Mouse (Mus musculus): ENCODE data around the gene Izumo1r.

Gene Izumo1r

DNA sequence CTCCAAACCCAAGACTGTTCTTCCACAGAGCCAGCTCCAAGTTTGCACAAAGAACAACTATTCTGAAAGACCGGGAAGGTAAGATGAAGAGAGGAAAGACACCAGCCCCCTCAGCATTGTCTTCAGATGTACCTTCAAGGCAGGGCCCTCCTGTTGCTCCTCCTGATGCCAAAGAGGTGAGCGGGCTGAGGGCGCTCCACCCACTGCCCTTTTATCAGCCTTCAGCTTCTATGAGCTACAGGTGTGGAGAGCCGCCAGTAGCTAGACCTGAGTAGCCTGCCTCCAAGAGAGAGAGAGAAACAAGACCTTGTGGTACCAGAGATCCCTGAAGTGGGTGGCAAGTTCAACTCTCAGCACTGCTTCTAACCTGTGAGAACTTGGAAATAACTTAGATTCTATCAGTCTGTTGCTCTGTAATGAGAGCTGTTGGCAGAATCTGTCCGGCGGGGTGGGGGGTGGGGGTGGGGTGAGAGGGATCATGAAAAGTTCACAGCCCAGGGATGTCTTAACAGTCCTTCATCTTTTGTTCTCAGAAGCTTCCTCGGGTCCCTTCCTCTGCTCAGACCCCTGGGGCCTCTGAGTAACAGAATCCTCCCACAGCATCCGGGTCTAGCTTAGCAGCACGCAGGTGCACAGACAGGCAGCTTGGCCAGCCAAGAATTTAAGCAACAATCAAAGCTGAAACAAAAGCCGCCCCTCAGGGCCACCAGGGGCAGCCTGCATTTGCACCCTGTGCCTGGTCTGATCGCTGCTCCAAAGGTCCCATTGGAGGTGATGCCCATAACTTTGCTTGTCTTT is at the start of gene Izumo1r:
Gene Izumo1r (minus strand): TSS at position 369 of the 798 bp plus-strand sequence.
- no peak for DNase-seq (ENCODE audit: low read depth)

DNA sequence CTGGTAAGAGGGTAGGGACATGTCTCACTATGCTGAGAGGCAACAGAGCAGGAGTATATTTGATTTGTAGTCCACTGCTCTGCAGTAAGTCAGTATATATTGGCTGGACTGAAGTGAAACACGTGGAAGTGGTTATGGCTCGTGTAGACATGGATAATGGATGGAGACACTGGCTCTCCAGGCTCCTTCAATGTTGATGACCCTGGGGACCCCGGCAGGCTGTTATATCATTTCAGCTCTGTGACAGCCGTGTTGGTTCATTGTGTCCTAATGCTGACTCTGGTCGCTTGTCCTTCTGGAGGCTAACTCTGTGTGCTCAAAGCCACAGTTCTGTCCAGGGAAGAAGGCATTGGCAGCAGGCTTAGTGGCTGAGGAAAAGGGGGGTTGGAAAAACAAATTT is 47.3 kb upstream of the Izumo1r start:
- DNase-seq (ENCODE audit: low read depth): no peak

DNA sequence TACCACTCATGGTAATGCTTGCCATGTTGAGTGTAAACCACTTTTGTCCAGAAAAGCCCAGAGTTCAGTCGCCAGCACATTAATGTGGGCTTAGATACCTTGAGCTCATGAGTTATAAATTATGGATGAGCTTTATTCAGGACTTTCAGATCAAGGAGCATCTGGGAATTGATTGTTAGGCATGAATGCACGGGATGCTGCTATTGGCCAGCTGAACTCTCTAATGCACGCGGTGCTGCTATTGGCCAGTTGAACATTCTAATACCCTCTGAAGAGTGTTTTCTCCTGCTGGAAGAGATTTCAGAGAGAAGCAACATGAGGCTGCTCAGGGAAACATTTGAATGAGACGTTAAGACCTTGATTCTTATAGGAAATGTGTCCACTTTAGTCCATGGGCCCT is 45.1 kb upstream of the Izumo1r start:
- DNase-seq (ENCODE audit: low read depth): no peak

DNA sequence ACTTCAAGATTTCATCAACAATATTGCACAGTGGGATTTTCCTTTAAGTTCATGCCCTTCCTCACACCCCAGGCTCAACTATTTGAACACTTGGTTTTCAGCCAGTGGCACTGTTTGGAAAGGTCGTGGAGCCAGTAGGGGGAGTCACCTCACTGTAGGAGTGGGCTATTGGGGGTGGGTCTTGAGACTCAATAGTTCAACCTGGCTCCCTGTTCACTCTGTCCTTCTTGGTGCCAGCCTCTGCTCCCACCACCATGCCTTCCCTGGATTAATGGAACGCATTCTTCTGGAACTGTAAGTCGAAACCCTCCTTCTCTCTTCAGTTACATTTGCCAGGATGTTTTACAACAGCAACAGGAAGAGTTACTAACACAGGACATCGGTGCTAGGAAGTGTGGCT is 42.9 kb upstream of the Izumo1r start:
- no peak for DNase-seq (ENCODE audit: low read depth)

DNA sequence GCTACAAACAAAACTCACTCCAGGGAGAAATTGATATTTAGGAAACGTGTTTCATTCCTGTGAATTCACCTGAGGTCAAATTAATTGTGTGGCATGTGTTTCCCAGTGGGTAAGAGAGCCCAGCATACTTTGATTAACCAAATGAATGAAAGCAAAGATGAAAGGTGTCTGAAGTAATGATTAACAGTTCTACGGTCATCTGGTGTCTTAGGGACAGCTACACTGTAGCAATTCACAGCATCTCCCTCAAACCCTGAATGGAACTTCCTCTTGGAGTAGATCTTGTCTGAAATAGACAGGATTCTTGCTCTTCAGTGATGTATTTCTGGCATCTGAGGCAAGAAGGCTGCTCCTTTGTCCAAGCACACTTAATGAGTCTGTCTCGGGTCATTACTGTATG is 42.2 kb upstream of the Izumo1r start:
- no peak for DNase-seq (ENCODE audit: low read depth)

DNA sequence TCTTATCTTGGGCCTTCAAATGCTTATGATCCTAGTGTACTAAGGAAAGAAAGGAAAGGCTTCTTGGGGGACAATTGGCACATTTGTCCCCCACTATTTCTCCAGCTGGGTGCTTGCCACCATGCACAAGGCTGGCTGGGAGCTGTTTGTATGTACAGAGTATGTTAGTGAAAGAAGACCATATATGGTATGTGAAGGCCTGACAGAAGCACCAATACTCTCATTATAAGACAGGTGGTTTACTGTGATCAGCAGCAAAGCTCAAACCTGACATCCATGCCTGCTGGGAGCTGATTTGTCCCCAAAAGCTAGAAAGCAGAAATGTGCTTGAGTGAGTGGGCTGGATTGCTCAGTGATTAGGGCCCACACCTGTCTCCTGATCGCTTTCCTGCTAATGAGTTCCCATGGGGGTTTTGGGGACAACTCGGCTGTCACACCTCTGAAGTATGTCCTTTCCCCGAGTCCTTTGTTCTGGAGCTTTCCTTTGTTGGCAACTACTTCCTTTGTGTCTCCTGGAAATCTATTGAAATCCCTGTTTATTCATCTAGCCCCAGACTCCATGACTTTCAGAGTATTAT is 38.5 kb upstream of the Izumo1r start:
- DNase-seq (ENCODE audit: low read depth): no peak

DNA sequence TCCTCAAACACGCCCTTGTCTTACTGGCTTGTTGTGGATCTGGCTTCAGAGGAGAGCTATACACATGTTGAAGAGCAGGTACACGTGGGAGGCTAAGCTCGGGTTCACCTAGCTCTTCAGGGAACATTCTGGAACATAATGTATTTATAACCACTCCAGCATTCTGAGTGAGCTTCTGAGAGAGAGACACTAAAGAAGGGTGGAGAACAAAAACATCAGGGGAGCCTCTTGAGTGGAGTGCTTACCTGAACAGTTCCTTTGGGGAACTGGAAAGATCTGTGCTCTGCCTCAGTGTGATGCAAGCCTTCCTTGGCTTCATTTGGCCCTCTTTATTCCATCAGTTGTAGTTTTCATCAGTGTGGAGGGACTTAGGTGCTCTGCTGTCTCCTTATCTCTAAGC is 35.9 kb upstream of the Izumo1r start:
- no peak for DNase-seq (ENCODE audit: low read depth)

DNA sequence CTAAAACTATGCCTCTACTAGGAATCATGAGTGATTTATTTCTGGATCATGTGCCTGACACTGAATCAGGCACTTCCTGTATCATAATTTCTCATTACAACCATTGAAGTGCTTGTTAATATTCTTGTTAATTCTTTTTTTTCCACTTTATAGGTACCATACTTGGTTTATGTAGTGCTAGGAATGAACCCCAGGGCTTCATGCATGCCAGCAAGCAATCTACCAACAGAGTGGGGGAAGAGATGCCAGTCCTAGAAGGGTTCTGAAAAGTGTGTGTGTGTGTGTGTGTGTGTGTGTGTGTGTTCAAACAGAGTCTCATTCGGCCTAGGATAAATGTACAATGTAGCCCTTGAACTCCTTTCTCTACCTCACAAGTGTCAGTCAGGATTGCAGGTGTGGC is 33.6 kb upstream of the Izumo1r start:
- DNase-seq (ENCODE audit: low read depth): no peak

DNA sequence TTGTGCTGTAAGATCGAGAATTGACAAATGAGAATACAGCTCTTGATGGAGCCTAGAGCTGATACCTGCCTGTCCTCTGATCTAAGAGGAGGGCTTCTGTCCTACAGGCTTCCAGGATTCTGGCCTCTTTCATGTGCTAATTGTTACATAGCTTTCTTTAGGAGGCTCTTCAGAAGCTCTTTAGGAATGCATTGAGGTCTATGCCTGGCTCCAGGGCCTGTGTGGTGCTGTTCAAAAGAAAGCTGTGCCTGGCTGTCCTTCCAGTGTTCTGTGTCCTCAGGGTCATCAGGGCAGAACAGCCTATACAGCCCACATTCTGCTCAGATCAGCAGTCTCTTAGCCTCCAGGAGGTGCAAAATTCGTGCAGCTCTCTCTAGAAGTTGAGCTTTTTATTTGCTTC is 31.1 kb upstream of the Izumo1r start:
- DNase-seq (ENCODE audit: low read depth): no peak

DNA sequence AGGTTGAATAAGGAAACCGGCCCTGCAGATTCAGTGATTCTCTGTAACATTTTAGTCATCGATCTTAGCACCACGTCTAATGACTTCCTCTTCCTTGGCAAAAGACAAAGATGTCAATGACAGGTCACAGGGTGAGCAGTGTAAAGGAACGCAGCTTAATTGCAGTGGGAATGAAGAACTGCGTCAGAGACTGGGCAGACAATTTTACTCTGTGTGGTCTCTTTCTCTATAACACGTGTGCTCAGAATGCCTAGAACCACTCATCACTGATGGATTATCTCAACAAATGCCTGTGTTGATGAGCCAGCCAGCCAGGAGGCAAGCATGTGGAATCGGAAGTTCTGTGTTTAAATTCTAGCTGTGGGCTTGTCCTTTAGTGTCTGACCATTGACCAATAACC is 28.2 kb upstream of the Izumo1r start:
- no peak for DNase-seq (ENCODE audit: low read depth)

DNA sequence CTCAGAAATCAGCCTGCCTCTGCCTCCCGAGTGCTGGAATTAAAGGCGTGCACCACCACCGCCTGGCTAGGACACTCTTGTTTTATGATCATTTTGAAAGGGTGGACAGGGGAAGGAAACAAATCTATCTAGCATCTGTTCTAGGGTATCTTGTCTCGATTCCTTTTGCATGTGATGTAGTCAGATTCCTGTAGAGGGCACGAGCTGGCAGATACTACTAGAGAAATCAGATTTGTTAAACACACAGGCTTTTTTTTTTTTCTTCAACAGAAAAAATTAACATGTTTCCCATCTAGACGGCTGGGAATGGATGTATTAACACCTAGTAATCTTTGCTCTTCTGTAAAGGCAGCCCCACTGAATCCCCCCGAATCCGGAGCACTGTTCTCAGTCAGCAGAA is 27.5 kb upstream of the Izumo1r start:
- DNase-seq (ENCODE audit: low read depth): no peak

DNA sequence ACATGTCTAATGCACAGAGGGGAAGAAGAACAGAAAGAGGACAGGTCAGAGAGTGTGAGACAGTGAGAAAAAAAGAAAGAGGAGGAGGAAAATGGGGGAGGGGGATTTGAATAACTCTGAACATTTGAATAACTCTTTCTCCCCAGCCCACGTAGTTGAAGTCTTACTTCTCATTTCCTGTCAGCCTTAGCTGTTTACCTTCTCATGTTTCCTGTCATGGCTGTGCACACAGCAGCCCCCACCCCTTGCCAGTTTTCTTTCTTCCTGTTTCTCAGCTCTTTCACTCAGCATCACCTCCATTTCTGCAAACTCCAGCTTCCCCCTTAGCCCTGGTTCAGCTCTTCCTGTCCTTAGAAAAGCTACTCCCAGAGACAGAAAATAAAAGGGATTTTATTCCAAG is 22.8 kb upstream of the Izumo1r start:
- DNase-seq (ENCODE audit: low read depth): no peak

DNA sequence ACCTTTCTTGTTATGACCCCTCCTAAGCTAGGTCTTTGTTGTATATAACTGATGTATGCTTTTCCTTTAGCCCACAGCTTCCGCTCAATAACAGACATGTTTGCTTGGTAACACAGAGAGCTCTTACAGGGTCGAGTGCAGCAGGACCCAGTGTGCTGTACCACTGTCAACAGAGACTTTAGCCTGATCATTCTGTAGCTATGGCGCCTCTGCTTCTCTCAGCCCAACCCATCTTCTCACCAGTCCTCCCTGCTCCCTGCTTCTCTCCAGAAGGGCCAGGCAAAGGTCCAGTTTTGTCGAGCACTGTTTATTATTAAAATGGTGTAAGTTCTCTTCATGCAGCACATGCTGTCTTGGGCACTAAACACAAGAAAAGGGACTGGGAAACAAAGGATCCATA is 19.9 kb upstream of the Izumo1r start:
- DNase-seq (ENCODE audit: low read depth): no peak

DNA sequence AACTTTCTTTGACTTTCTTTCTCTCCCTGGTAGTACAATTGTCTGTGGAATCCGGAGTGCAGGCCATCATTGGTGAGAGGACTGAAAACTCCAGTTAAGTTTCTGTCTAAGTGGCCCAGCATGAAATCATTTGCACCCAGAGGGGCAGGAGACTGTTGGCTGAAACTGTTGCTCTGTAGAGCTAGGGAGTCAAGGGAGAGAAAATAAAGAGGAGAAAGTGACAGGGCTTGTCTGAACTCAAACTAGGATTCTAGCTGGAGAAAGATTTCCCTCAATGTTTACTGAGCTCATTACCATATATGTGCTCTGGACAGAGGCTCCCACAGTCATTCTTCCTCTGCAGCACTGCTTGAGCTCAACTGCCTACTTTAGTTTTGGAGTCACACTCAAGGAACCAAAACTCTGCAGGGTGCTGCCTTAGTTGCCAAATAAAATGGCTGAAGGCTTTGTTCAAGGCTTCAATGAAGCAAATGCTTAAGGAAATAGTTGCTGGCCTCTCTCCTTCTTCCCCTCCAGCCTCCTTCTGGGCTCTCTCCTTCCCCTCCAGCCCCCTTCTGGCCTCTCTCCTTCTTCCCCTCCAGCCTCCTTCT is 18.3 kb upstream of the Izumo1r start:
- DNase-seq (ENCODE audit: low read depth): no peak

DNA sequence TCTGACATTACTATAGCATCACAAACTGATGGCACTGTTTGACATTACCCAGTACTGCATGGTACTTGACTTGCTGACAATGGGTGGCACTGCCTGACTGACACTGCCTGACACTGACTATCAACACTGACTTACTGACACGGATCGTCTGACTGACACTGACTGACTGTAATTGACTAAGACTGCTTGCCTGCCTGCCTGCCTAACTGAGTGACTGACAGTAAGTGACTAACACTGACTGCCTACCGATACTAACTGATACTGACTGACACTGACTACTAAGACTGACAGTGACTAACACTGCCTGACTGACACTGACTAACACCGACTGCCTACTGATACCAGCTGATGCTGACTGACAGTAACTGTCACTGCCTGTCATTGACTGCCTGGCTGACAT is 17.5 kb upstream of the Izumo1r start:
- DNase-seq (ENCODE audit: low read depth): no peak

DNA sequence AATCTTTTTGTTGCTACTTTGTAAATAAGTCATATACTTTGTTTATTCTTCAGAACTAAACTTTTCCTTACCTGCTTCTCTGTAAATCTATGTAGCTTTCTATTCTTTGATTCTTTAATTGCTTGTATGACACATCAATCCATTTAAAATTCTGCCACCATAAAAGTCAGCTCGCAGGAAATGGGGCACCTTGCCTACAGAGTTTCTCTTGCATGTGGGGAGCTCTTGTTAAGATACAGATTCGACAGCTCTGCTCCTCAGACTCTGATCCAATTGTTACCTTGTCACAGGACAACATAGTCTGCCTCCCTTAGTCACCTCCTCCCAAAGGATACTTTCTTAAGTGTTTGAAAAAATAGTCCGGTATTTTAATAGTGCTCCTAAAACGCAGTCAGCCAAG is 16.9 kb upstream of the Izumo1r start:
- no peak for DNase-seq (ENCODE audit: low read depth)

DNA sequence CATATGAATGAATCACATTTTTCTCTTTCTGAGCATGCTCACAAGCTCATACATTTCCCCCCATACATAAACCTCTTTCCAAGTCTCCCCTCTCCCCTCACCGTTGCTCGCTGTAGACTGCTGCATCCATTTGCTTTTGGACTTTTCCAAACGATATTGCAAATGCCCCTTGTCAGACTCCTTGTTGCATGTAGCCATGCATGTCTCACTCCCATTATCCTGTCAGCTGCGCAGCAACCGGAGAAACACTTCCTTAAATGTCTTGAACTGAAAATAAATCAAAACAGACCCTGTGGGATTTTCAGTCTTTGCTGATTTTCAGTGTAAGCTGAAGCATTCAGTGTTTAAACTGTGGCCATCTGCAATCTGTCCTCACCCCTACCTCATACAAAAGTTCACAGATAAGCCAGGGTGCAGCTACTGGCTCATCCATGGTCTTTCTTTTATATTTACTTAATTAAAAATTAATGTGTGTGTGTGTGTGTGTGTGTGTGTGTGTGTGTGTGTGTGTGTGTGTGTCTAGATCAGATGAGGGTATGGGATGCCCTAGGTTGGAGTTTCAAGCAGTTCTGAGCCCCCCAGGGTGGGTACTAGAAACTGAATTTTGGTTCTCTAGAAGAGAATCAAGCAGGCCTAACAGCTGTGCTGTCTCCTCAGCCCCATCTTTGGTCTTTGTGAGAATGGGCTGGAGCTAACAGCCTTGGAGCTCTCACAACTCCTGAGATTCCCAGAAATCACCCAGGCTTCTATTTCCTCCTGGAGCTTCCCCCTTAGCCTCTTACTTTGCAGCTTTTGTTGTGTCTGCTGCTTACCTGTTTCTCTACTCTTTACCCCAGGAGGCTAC is 15.3 kb upstream of the Izumo1r start:
- no peak for DNase-seq (ENCODE audit: low read depth)

DNA sequence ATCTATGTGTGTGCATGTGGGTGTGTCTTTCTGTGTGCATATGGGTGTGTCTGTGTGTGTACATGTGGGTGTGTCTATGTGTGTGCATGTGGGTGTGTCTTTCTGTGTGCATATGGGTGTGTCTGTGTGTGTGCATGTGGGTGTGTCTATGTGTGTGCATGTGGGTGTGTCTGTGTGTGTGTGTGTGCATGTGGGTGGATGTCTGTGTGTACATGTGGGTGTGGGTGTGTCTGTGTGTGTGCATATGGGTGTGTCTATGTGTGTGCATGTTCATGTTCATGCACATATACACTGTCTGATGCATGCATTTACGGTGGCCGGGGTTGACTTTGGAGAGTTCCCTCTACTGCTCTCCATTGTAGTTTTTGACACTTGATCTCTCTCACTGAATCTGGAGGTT is 13.9 kb upstream of the Izumo1r start:
- DNase-seq (ENCODE audit: low read depth): no peak

DNA sequence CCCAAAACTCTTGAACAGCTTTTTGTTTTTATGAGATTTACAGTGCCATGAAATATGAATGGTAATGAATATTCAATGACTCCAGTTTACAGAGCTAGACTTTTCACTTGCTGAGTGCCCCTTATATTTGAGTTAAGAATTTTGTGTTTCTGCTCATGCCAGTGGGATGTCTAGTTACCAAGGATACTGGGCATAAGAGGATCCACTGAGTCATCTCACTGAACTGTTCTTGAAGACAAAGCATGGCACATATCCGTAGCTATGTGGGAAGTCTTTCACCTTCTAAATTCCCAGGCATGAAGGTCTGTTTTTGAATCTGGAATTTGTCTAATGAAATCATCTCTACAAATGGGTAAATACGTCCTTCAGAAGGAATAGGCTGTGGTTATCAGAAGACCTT is 8.3 kb upstream of the Izumo1r start:
- DNase-seq (ENCODE audit: low read depth): no peak

DNA sequence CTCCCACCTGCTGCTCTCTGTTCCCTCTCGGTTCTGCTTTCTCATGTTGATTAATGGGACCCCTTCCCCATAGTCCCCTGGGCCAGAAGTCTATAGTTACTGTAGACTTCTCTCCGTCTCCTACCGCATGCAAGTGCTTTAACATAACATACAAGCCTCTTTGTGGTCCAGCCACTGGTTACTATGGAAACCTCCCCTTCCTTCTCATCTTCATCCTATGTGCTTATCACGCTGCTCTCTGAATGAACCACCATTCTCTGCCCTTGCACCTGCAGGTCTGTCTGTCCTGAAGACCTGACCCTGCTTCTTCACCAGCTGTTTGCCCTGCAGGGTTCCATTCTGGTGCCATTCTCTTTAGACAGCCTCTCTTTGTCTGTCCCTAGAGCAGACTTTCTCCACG is 6.2 kb upstream of the Izumo1r start:
- no peak for DNase-seq (ENCODE audit: low read depth)

DNA sequence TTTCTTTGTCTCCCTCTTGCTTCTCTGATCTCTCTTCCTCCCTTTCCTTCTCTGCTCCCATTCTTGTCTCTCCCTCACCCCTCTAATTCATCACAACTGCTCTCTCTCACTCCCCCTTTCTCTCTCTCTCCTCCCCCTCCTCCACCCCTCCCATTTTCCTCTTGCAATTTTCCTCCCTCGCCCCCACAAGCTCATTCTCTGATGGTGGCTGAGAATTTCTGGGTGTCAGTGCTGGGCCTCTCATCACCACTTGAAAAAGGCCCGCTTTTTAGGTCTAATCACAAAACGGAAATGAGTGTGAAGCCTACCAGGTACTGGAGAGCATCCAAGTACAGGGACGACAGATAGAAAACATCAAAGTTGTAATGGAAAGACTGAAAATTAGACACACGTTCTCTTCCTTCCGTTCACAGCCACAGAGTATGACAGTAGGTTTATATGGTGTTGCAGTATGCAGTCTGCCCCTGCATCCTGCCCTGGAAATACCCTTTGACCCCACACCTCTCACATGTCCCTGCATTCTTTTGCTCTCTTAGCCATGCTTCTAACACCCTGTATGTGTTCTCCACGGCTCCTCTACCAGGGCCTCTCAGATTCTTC is 4.2 kb upstream of the Izumo1r start:
- DNase-seq (ENCODE audit: low read depth): no peak

DNA sequence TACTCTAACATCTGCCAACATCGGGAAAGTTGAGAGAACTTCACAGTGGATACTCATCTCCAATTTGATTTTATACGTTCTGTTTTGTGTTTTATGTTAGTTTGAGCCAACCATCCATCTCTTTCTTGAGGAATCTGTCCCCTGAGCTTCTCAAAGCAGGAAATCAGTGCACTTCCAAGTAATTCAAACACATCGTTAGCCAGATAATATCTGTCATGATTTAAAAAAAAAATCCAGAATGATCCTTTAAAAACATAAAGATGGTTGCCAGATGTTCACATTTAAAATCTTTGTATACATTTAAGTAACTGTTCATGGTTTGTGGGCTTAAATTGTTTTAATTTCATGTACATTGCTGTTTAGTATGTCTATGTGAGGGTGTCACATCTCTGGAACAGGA is 2.2 kb upstream of the Izumo1r start:
- no peak for DNase-seq (ENCODE audit: low read depth)

Measured in c-Kit-positive CD71-positive TER-119-negative erythroid progenitor cells, embryonic 14.5 days (primary cell).